Mouse (Mus musculus): Measurements from ENCODE around the gene Pik3ca. TPM values are rescaled to one million over a fixed set of nuclear protein-coding genes. Genes with fewer than 3 reads are reported as not detected.

Pik3ca gene
- total RNA-seq, 2 experiments from 2014 or later, result 60.8 to 66.7 TPM

DNA sequence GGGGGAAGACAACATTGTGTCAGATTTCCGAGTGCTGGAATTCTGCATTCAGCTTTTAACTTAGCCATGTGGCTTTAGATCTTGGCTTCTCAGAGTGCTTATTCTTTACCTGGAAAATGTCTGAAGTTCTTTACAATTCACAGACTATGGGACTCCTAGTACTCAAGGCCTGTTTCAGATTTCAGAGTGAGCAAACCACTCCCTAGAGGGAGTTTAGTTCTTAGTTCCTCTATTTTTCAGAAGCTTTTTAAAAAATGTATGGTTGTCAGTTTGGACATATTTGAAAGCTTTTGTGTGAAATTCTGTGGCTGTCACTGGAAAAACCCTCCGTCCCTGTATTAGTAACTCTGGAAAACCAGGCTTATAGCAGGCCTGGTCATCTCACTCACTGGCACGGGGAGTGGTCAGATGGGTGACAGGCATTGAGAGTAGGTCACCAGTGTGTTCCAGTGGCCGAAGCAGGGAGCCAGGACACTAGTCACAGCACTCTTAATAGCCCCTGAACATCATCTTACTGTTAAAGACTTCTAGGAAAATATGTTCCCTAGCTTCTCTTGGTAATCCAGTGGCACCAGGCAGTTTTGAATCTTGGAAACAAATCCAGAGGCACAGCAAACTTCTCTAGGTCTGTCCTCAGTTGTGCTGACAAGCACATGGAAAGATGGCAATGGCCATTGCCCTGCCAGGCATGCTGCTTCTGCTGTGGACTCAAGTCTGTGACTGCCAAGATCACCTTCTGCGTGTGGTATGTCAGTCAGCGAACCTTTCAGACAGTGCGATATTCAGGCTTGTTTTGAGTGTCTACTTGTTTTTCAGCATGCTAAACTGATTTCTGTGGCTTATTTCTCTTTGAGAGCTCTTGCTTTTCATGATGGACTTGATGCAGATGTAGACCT, 5.8 kb downstream of the Pik3ca start:
- intact Hi-C loops (cut with DNase I), result no loop called here
- Histone ChIP-seq H3K27ac (no peak overlapping the region), H3K4me3 (no peak overlapping the region)
- no peak for TF ChIP-seq CTCF (IDR thresholded peaks at IDR 0.05)
- no peak for DNase-seq (ENCODE audit: extremely low spot score in 1 of 2, low spot score in 2 of 2)

DNA sequence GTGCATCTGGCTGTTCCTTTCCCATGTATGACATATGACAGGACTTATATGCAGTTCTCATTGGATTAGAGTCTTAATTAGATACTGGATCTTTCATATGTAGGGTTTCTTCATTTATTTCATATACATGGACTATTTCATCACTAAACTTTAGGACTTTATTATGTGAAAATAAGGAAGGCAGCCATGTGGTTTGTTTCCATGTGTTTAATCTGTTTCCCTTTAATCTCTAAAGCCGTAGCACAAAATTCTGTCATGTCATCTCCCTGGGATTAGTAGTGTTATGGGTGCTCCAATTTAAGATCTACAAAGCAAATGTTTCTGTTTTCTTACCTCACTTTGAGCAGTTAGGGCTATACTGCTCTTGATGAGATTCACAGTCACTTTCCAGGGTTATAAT, 8.2 kb downstream of the Pik3ca start:
- Histone ChIP-seq H3K4me3 (no peak overlapping the region), H3K27ac (no peak overlapping the region)
- DNase-seq (ENCODE audit: extremely low spot score in 1 of 2, low spot score in 2 of 2), result no peak
- intact Hi-C loops (cut with DNase I), result no loop called here
- no peak for TF ChIP-seq CTCF (IDR thresholded peaks at IDR 0.05)

- no peak for DNase-seq (ENCODE audit: extremely low spot score in 1 of 2, low spot score in 2 of 2)
- no peak overlapping the region for H3K27ac ChIP-seq
- H3K4me3 ChIP-seq, result no peak overlapping the region
- no peak for TF ChIP-seq CTCF (IDR thresholded peaks at IDR 0.05)
- intact Hi-C loops (cut with DNase I), result no loop called here
These were observed 9.3 kb downstream of the Pik3ca start for GRCm38 (mm10) chr3:32406804-32407203.

- TF ChIP-seq CTCF (IDR thresholded peaks at IDR 0.05), result no peak
- Histone ChIP-seq H3K27ac (no peak overlapping the region), H3K4me3 (no peak overlapping the region)
- DNase-seq (ENCODE audit: extremely low spot score in 1 of 2, low spot score in 2 of 2), result no peak
- intact Hi-C loops (cut with DNase I), result no loop called here
These were observed 11.4 kb downstream of the Pik3ca start for GRCm38 (mm10) chr3:32408811-32409273.

DNA sequence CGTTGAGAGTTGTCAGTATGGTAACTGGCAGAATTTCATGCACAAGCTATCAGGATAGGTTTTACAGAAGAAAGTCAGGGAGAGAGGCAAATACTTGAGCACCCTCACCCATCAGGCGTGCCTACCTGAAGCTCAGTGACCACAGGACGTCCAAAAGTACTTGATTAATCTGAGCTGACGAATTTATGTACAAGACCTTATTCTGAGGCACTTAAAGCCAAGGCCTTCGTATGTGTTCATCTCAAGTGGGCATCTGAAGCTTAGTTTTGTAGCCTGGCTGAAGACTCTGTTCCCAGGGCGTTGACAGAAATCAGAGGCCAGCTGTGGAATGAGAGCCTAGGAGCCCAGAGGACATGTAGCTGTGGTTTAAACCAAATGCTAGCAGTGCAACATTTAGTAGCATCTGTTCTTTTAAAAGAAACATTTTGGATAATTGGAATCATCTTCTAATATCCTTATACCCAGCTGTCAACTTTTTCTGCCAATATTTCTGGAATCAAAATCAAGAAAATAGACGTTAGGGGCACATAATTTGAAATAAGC, 15.1 kb downstream of the Pik3ca start:
- no peak overlapping the region for H3K27ac ChIP-seq
- intact Hi-C loops (cut with DNase I), result no loop called here
- DNase-seq (ENCODE audit: extremely low spot score in 1 of 2, low spot score in 2 of 2), result no peak
- no peak overlapping the region for H3K4me3 ChIP-seq
- no peak for TF ChIP-seq CTCF (IDR thresholded peaks at IDR 0.05)

DNA sequence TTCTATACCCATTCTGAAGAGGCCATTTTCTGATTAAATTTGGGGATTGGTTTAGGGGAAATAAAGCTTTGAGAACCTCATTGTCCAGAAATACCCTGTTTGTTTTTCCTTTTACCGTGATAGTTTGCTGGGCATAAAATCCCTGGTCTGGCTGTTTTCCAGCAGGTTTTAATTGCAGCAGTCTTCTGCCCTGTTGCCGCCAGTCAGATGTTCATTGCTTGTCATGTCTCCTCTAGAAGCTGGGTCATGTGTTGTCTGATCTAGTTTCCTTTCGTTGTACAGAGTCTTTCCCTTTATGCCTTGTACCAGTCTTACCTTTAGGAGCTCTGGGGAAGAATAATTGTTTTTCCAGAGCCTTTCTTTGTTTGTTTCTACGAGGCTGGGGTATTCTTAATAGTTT, 16.9 kb downstream of the Pik3ca start:
- intact Hi-C loops (cut with DNase I), result no loop called here
- Histone ChIP-seq H3K4me3 (no peak overlapping the region), H3K27ac (no peak overlapping the region)
- no peak for TF ChIP-seq CTCF (IDR thresholded peaks at IDR 0.05)
- DNase-seq (ENCODE audit: extremely low spot score in 1 of 2, low spot score in 2 of 2), result no peak

- intact Hi-C loops (cut with DNase I), result no loop called here
These were observed 18.2 kb downstream of the Pik3ca start for GRCm38 (mm10) chr3:32415370-32416309.

GRCm38 (mm10) chr3:32417751-32418211, 20.3 kb downstream of the Pik3ca start:
- DNase-seq (ENCODE audit: extremely low spot score in 1 of 2, low spot score in 2 of 2), result no peak
- Histone ChIP-seq H3K4me3 (no peak overlapping the region), H3K27ac (no peak overlapping the region)
- intact Hi-C loops (cut with DNase I), result no loop called here
- TF ChIP-seq CTCF (IDR thresholded peaks at IDR 0.05), result no peak

More at GRCm38 (mm10) chr3:32415370-32416309, 18.2 kb downstream of the Pik3ca start:
- no peak for DNase-seq (ENCODE audit: extremely low spot score in 1 of 2, low spot score in 2 of 2)
- no peak overlapping the region for H3K4me3 ChIP-seq
- no peak overlapping the region for H3K27ac ChIP-seq
- TF ChIP-seq CTCF (IDR thresholded peaks at IDR 0.05), result no peak

DNA sequence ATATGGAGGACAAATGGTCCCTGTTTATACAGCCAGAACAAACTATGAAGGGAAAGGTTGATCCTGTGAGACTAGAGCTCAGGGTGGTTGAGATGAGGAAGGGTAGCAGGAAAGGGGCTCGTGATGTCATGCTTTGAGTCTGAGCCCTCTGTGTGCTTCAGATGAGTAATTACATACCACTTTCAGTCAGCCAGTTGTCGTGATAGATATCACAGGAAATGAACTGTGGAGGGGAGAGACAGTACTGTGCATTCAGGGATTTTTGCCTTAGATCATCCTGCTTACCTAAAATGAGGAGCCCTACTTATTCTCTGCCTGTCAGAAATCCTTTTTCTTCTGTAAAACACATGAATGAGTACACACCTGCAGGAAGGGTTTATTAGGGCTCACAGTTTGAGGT, 22.4 kb downstream of the Pik3ca start:
- TF ChIP-seq CTCF (IDR thresholded peaks at IDR 0.05), result no peak
- H3K4me3 ChIP-seq, result no peak overlapping the region
- intact Hi-C loops (cut with DNase I), result no loop called here
- DNase-seq (ENCODE audit: extremely low spot score in 1 of 2, low spot score in 2 of 2), result no peak
- no peak overlapping the region for H3K27ac ChIP-seq

DNA sequence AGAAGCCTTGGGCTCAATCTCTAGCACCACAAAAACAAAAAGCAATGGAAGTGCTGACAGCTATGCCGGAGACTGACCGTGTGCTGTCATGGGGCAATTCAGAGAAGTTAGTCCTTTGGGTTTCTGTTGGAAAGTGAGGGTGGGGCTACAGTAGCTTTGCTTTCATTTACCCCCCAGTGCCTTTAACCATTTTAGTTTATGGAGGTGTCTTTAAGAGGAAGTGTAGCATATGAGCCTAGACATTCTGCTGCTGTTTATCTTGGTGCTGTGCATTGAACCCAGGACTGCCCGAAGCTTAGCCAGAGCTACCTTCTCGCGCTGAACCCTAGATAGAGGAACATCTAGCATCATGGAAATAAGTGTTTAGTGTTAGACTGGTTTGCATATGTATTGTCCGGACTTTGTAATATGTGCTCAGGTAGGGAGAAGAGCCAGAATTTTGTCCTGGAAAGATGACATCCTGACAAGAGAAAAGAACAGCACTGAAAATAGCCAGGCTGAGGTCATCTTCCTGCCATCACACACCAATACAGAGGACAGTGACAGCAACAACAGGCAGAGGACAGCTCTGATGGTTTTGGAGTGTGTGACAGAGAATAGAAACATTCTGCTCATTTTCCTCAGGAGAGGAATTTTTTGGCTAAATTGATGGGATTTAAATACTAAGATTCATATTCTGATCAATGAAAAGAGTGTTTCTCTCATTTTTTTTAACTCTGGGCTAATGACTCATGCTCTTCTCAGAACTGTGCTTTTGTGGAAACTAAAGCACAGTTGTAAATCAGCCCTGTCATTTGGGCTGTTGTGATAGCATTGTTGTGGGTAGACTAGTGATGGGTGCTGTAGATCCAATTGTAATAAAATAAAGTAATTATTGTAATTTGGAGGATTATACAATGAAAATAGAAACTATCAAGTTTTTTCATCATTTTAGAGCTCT, 23.9 kb downstream of the Pik3ca start:
- intact Hi-C loops (cut with DNase I), result no loop called here
- TF ChIP-seq CTCF (IDR thresholded peaks at IDR 0.05), result no peak
- DNase-seq (ENCODE audit: extremely low spot score in 1 of 2, low spot score in 2 of 2), result no peak
- Histone ChIP-seq H3K27ac (no peak overlapping the region), H3K4me3 (no peak overlapping the region)

DNA sequence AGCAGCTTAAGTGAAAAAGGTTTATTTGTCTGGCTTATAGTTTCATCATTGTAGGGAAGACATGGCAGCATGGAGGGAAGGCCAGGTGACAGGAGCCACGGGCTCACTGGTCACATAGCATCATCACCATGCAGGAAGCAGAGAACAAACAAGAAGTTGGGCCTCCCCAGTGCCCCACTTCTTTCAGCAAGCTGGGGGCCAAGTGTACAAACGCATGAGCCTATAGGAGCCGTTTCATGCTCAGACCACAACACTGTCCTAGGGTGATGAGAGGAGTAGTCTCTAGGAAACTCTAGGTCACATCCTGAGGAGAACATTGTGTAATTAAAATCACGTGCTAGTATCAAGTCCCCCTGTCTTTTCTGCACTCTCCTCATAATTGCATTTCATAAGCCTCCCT, 30.2 kb downstream of the Pik3ca start:
- TF ChIP-seq CTCF (IDR thresholded peaks at IDR 0.05), result no peak
- Histone ChIP-seq H3K27ac (no peak overlapping the region), H3K4me3 (no peak overlapping the region)
- no peak for DNase-seq (ENCODE audit: extremely low spot score in 1 of 2, low spot score in 2 of 2)
- intact Hi-C loops (cut with DNase I), result no loop called here

Data from left cerebral cortex, adult 2 months (tissue).